In the genomic region with DNA sequence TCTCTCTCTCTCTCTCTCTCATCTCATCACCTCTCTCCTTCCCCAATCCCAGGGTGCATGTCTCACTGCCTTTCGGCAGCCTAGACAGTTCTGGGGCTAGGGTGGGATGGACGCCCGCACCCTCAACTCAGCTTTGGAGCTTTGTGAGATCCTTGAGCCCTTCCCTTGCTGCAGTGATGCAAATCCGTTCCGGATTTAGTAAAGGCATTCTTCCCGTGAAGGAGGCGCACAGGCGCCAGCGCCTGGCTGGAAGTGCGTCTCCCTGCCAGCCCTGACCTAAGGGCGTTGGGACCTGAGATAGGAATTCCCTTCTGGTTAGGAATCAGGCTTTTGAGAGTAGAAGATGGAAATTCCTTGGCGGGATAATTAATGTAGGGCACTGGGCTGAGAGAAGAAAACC, we compare ENCODE assay signal across 9 mouse cellular contexts. TPM values are rescaled to one million over a fixed set of nuclear protein-coding genes. Genes with fewer than 3 reads are reported as not detected.
A peak's percentile ranks its signal among the peaks of the same experiment; 100 is the strongest.
DNase-seq lines count a peak whose midpoint lies in the region; ATAC-seq and TF ChIP-seq lines count a peak whose summit lies in the region.
"Had no signal": no experiment of that assay in that cellular context is flagged by ENCODE, and none has a peak within 500 bp of the region (broad histone marks: within the 10 kb centered on the region; RNA-seq: fewer than 3 reads in every experiment).

No protein-coding gene starts in this region.

- no peak for TF ChIP-seq EP300 in heart, postnatal 0 days (IDR thresholded peaks at IDR 0.05; ENCODE audit: low read depth)

- H3K4me2 ChIP-seq in embryonic facial prominence, embryonic 11.5 days (ENCODE audit: low read depth, low read length) = 0 out of 2 replicates have a peak overlapping the region, but pooled peaks have one; percentile 26
- H3K4me2 ChIP-seq in heart, postnatal 0 days (ENCODE audit: low read depth, low read length) = peak overlapping the region; percentile 57
- H3K4me2 ChIP-seq in limb, embryonic 11.5 days (ENCODE audit: low read depth, severe bottlenecking) = peak overlapping the region; percentile 3; the same call in 1 of the 2 replicates
- H3K4me2 ChIP-seq in neural tube, embryonic 15.5 days = peak overlapping the region; percentile 40

- no peak for ATAC-seq in embryonic facial prominence, embryonic 11.5 days (replicated peaks; ENCODE audit: insufficient number of reproducible peaks, low FRiP score, low TSS enrichment, low read depth)
- peak; percentile 39 for ATAC-seq in heart, postnatal 0 days (ENCODE audit: insufficient read depth, low read depth)
- ATAC-seq in limb, embryonic 11.5 days (ENCODE audit: insufficient number of reproducible peaks, low FRiP score, low TSS enrichment, low read depth) = no peak
- no peak for ATAC-seq in neural tube, embryonic 15.5 days (ENCODE audit: low FRiP score)

- no peaks in the 10 kb centered on the region for H3K36me3 ChIP-seq in embryonic facial prominence, embryonic 11.5 days (replicated peaks; ENCODE audit: control insufficient read depth, insufficient read depth, low read depth, low read length)
- H3K36me3 ChIP-seq in heart, postnatal 0 days (replicated peaks; ENCODE audit: control insufficient read depth, insufficient read depth, low read length) = no peaks in the 10 kb centered on the region
- no peaks in the 10 kb centered on the region for H3K36me3 ChIP-seq in limb, embryonic 11.5 days (ENCODE audit: control insufficient read depth, insufficient read depth, low read length)
- H3K36me3 ChIP-seq in neural tube, embryonic 15.5 days = no peaks in the 10 kb centered on the region
- H3K36me3 ChIP-seq: G1E had no signal

- H3K27ac ChIP-seq in left cerebral cortex, adult 2 months = peak overlapping the region; percentile 74
- H3K27ac ChIP-seq in embryonic facial prominence, embryonic 11.5 days (replicated peaks; ENCODE audit: low read depth, low read length) = no peak overlapping the region
- H3K27ac ChIP-seq in heart, postnatal 0 days (ENCODE audit: low read depth) = peak overlapping the region; percentile 58
- H3K27ac ChIP-seq in limb, embryonic 11.5 days (replicated peaks; ENCODE audit: low read depth, low read length) = no peak overlapping the region
- no peak overlapping the region for H3K27ac ChIP-seq in neural tube, embryonic 15.5 days (replicated peaks)

- TF ChIP-seq CTCF in left cerebral cortex, adult 2 months (IDR thresholded peaks at IDR 0.05) = no peak
- TF ChIP-seq CTCF in heart, postnatal 0 days (IDR thresholded peaks at IDR 0.05; ENCODE audit: low read depth) = no peak

- no peaks in the 10 kb centered on the region for H3K4me1 ChIP-seq in embryonic facial prominence, embryonic 11.5 days (ENCODE audit: control insufficient read depth, insufficient read depth, low read length)
- H3K4me1 ChIP-seq in heart, postnatal 0 days (ENCODE audit: control insufficient read depth, insufficient read depth) = peaks cover 10% of the 10 kb centered on the region
- H3K4me1 ChIP-seq in limb, embryonic 11.5 days (ENCODE audit: control insufficient read depth, insufficient read depth, low read length) = no peaks in the 10 kb centered on the region
- 0 out of 2 replicates have a peak, but pooled peaks cover 2% of the 10 kb centered on the region for H3K4me1 ChIP-seq in neural tube, embryonic 15.5 days

- no peak for DNase-seq in left cerebral cortex, adult 2 months (ENCODE audit: extremely low spot score in 1 of 2, low spot score in 2 of 2)
- no peak for DNase-seq in left cerebral cortex, postnatal 4 days
- DNase-seq in embryonic facial prominence, embryonic 11.5 days (ENCODE audit: low spot score) = peak; percentile 48
- peak; percentile 40 for DNase-seq in heart, postnatal 0 days (ENCODE audit: low spot score)
- peak; percentile 34 for DNase-seq in limb, embryonic 11.5 days (ENCODE audit: low spot score)
- DNase-seq in urinary bladder, postnatal 25 days (ENCODE audit: low spot score) = no peak
- no peak for DNase-seq in layer of hippocampus, adult 9-11 months

- no peaks in the 10 kb centered on the region for H3K9me3 ChIP-seq in embryonic facial prominence, embryonic 11.5 days (replicated peaks; ENCODE audit: control insufficient read depth, low read length)
- H3K9me3 ChIP-seq in heart, postnatal 0 days (replicated peaks; ENCODE audit: control insufficient read depth, low read length) = no peaks in the 10 kb centered on the region
- no peaks in the 10 kb centered on the region for H3K9me3 ChIP-seq in limb, embryonic 11.5 days (ENCODE audit: control insufficient read depth, low read length)
- no peaks in the 10 kb centered on the region for H3K9me3 ChIP-seq in neural tube, embryonic 15.5 days (replicated peaks)
- H3K9me3 ChIP-seq: G1E had no signal

- intact Hi-C loops in left cerebral cortex, adult 2 months (cut with DNase I) = no loop called here
- intact Hi-C loops in left cerebral cortex, postnatal 4 days (cut with DNase I) = no loop called here

- H3K27me3 ChIP-seq in embryonic facial prominence, embryonic 11.5 days (ENCODE audit: control insufficient read depth, insufficient read depth, low read length) = no peaks in the 10 kb centered on the region
- H3K27me3 ChIP-seq in heart, postnatal 0 days (ENCODE audit: control insufficient read depth, insufficient read depth, low read length) = no peaks in the 10 kb centered on the region
- no peaks in the 10 kb centered on the region for H3K27me3 ChIP-seq in limb, embryonic 11.5 days (ENCODE audit: control insufficient read depth, insufficient read depth, low read length)
- H3K27me3 ChIP-seq in neural tube, embryonic 15.5 days (replicated peaks) = no peaks in the 10 kb centered on the region

- H3K4me3 ChIP-seq in left cerebral cortex, adult 2 months = peak overlapping the region; percentile 7
- H3K4me3 ChIP-seq in embryonic facial prominence, embryonic 11.5 days (ENCODE audit: low read depth, low read length) = no peak overlapping the region
- H3K4me3 ChIP-seq in heart, postnatal 0 days (ENCODE audit: low read depth, low read length) = peak overlapping the region; percentile 28
- no peak overlapping the region for H3K4me3 ChIP-seq in limb, embryonic 11.5 days (ENCODE audit: low read depth, low read length)
- H3K4me3 ChIP-seq in neural tube, embryonic 15.5 days (replicated peaks) = no peak overlapping the region

- H3K9ac ChIP-seq in embryonic facial prominence, embryonic 11.5 days (replicated peaks; ENCODE audit: low read length) = no peak overlapping the region; the same call in 1 of the 2 replicates
- peak overlapping the region; percentile 32; the same call in 1 of the 2 replicates for H3K9ac ChIP-seq in heart, postnatal 0 days (replicated peaks; ENCODE audit: low read depth, low read length)
- no peak overlapping the region for H3K9ac ChIP-seq in limb, embryonic 11.5 days (ENCODE audit: low read length)
- H3K9ac ChIP-seq in neural tube, embryonic 15.5 days (replicated peaks) = no peak overlapping the region

- 5% methylated on average over 12 of the region's 12 CpGs for WGBS in embryonic facial prominence, embryonic 11.5 days
- WGBS in heart, postnatal 0 days = 4% methylated on average over 12 of the region's 12 CpGs
- 11% methylated on average over 12 of the region's 12 CpGs for WGBS in limb, embryonic 11.5 days
- WGBS in neural tube, embryonic 15.5 days = 9% methylated on average over 12 of the region's 12 CpGs

RNA-seq across cellular contexts. Expression of a gene that starts 9.6 kb away (rescaled TPM):
- total RNA-seq in left cerebral cortex, adult 2 months (2021) = 1 to 10 TPM; 1.4 to 2.9 TPM
- total RNA-seq in left cerebral cortex, postnatal 4 days (2021) = 1 to 10 TPM; 1.9 to 3.1 TPM
- polyA plus RNA-seq in embryonic facial prominence, embryonic 11.5 days (2014; fragmentation: Nextera tagmentation; extraction: Ambion mirVana) = not detected in 2 replicates
- not detected in 2 replicates for total RNA-seq in heart, postnatal 0 days (2014; rRNA removed; ENCODE audit: low replicate concordance)
- polyA plus RNA-seq in heart, postnatal 0 days (2015; fragmentation: Nextera tagmentation; extraction: Ambion mirVana) = not detected in 2 replicates
- polyA plus RNA-seq in limb, embryonic 11.5 days (2014; fragmentation: Nextera tagmentation; extraction: Ambion mirVana) = not detected in 2 replicates
- polyA plus RNA-seq in neural tube, embryonic 15.5 days (2015; fragmentation: Nextera tagmentation; extraction: Ambion mirVana) = not detected in 2 replicates
- total RNA-seq: G1E had no signal
- polyA plus RNA-seq: G1E had no signal

RNA-seq across cellular contexts. Expression of a gene that starts 9.6 kb away (rescaled TPM):
- not detected for total RNA-seq in left cerebral cortex, adult 2 months (2021)
- total RNA-seq in left cerebral cortex, postnatal 4 days (2021) = not detected
- polyA plus RNA-seq in embryonic facial prominence, embryonic 11.5 days (2014; fragmentation: Nextera tagmentation; extraction: Ambion mirVana) = not detected in 2 replicates
- not detected in 2 replicates for total RNA-seq in heart, postnatal 0 days (2014; rRNA removed; ENCODE audit: low replicate concordance)
- polyA plus RNA-seq in heart, postnatal 0 days (2015; fragmentation: Nextera tagmentation; extraction: Ambion mirVana) = not detected in 2 replicates
- not detected in 2 replicates for polyA plus RNA-seq in limb, embryonic 11.5 days (2014; fragmentation: Nextera tagmentation; extraction: Ambion mirVana)
- polyA plus RNA-seq in neural tube, embryonic 15.5 days (2015; fragmentation: Nextera tagmentation; extraction: Ambion mirVana) = not detected in 2 replicates
- total RNA-seq: G1E had no signal
- polyA plus RNA-seq: G1E had no signal

RNA-seq across cellular contexts. Expression of a gene that starts 15.3 kb away (rescaled TPM):
- total RNA-seq in left cerebral cortex, adult 2 months (2021) = not detected
- total RNA-seq in left cerebral cortex, postnatal 4 days (2021) = not detected
- 0.24 TPM in 1 of 2 replicates, not detected in the other for polyA plus RNA-seq in embryonic facial prominence, embryonic 11.5 days (2014; fragmentation: Nextera tagmentation; extraction: Ambion mirVana)
- total RNA-seq in heart, postnatal 0 days (2014; rRNA removed; ENCODE audit: low replicate concordance) = 1.8 TPM in 1 of 2 replicates, not detected in the other
- 2.8 TPM in 1 of 2 replicates, not detected in the other for polyA plus RNA-seq in heart, postnatal 0 days (2015; fragmentation: Nextera tagmentation; extraction: Ambion mirVana)
- polyA plus RNA-seq in limb, embryonic 11.5 days (2014; fragmentation: Nextera tagmentation; extraction: Ambion mirVana) = 0.17 TPM in 1 of 2 replicates, not detected in the other
- 0.27 and 5.8 TPM in 2 replicates for polyA plus RNA-seq in neural tube, embryonic 15.5 days (2015; fragmentation: Nextera tagmentation; extraction: Ambion mirVana)
- polyA plus RNA-seq: G1E had no signal

RNA-seq across cellular contexts. Expression of a gene that starts 31.6 kb away (rescaled TPM):
- total RNA-seq in left cerebral cortex, adult 2 months (2021) = 10 to 100 TPM; 28.4 to 31.2 TPM
- 10 to 100 TPM; 18.5 to 21.1 TPM for total RNA-seq in left cerebral cortex, postnatal 4 days (2021)
- 1.6 and 2.1 TPM in 2 replicates for polyA plus RNA-seq in embryonic facial prominence, embryonic 11.5 days (2014; fragmentation: Nextera tagmentation; extraction: Ambion mirVana)
- total RNA-seq in heart, postnatal 0 days (2014; rRNA removed; ENCODE audit: low replicate concordance) = 1.5 and 2.1 TPM in 2 replicates
- polyA plus RNA-seq in heart, postnatal 0 days (2015; fragmentation: Nextera tagmentation; extraction: Ambion mirVana) = 0.97 and 1.1 TPM in 2 replicates
- 2.0 and 2.4 TPM in 2 replicates for polyA plus RNA-seq in limb, embryonic 11.5 days (2014; fragmentation: Nextera tagmentation; extraction: Ambion mirVana)
- polyA plus RNA-seq in neural tube, embryonic 15.5 days (2015; fragmentation: Nextera tagmentation; extraction: Ambion mirVana) = 2.6 and 2.7 TPM in 2 replicates

RNA-seq across cellular contexts. Expression of a gene that starts 38.7 kb away (rescaled TPM):
- total RNA-seq in left cerebral cortex, adult 2 months (2021) = 10 to 100 TPM; 37.2 to 42.8 TPM
- total RNA-seq in left cerebral cortex, postnatal 4 days (2021) = 10 to 100 TPM; 32.2 to 32.4 TPM
- 49.0 and 50.5 TPM in 2 replicates for polyA plus RNA-seq in embryonic facial prominence, embryonic 11.5 days (2014; fragmentation: Nextera tagmentation; extraction: Ambion mirVana)
- total RNA-seq in heart, postnatal 0 days (2014; rRNA removed; ENCODE audit: low replicate concordance) = 7.7 and 8.5 TPM in 2 replicates
- 8.0 and 10.3 TPM in 2 replicates for polyA plus RNA-seq in heart, postnatal 0 days (2015; fragmentation: Nextera tagmentation; extraction: Ambion mirVana)
- 43.5 and 46.2 TPM in 2 replicates for polyA plus RNA-seq in limb, embryonic 11.5 days (2014; fragmentation: Nextera tagmentation; extraction: Ambion mirVana)
- 43.1 and 52.6 TPM in 2 replicates for polyA plus RNA-seq in neural tube, embryonic 15.5 days (2015; fragmentation: Nextera tagmentation; extraction: Ambion mirVana)

Comparison
In these comparisons a context has a peak if more than half of its experiments do, and no peak if none do; other contexts are left out.
1. DNase-seq: peak in embryonic facial prominence, embryonic 11.5 days (single experiment), heart, postnatal 0 days (single experiment) and limb, embryonic 11.5 days (single experiment); none in left cerebral cortex, adult 2 months (0 of 2), left cerebral cortex, postnatal 4 days (single experiment), urinary bladder, postnatal 25 days (single experiment) and layer of hippocampus, adult 9-11 months (single experiment).
2. H3K27ac ChIP-seq: peak in left cerebral cortex, adult 2 months (single experiment) and heart, postnatal 0 days (single experiment); none in embryonic facial prominence, embryonic 11.5 days (single experiment), limb, embryonic 11.5 days (single experiment) and neural tube, embryonic 15.5 days (single experiment).
3. H3K4me3 ChIP-seq: peak in left cerebral cortex, adult 2 months (single experiment) and heart, postnatal 0 days (single experiment); none in embryonic facial prominence, embryonic 11.5 days (single experiment), limb, embryonic 11.5 days (single experiment) and neural tube, embryonic 15.5 days (single experiment).
4. H3K4me2 ChIP-seq: peak in every context shown above with its lines; median percentile 57 in heart, postnatal 0 days; 40 in neural tube, embryonic 15.5 days; 26 in embryonic facial prominence, embryonic 11.5 days; 3 in limb, embryonic 11.5 days.